ENCODE assay signal across 11 mouse cellular contexts in genomic region chr9:107484302-107484701, GRCm38 (mm10). TPM values are rescaled to one million over a fixed set of nuclear protein-coding genes. Genes with fewer than 3 reads are reported as not detected.
A peak's percentile ranks its signal among the peaks of the same experiment; 100 is the strongest.
DNase-seq lines count a peak whose midpoint lies in the region; ATAC-seq lines count a peak whose summit lies in the region.
"Had no signal": no experiment of that assay in that cellular context is flagged by ENCODE, and none has a peak within 500 bp of the region (broad histone marks: within the 10 kb centered on the region; RNA-seq: fewer than 3 reads in every experiment).

No protein-coding gene starts in this region.

- no peaks in the 10 kb centered on the region for H3K9me3 ChIP-seq in limb, embryonic 13.5 days
- H3K9me3 ChIP-seq in limb, embryonic 10.5 days (replicated peaks), result no peaks in the 10 kb centered on the region
- H3K9me3 ChIP-seq: limb, embryonic 15.5 days had no signal

- peaks cover 29% of the 10 kb centered on the region for H3K27me3 ChIP-seq in limb, embryonic 13.5 days
- H3K27me3 ChIP-seq in limb, embryonic 10.5 days (ENCODE audit: low read depth, poor library complexity, severe bottlenecking), result peaks cover 55% of the 10 kb centered on the region

- WGBS in limb, embryonic 13.5 days, result 69% methylated on average over 17 of the region's 17 CpGs
- WGBS in limb, embryonic 10.5 days, result 87% methylated on average over 17 of the region's 17 CpGs

- no peak overlapping the region for H3K27ac ChIP-seq in limb, embryonic 13.5 days
- H3K27ac ChIP-seq in limb, embryonic 10.5 days, result no peak overlapping the region
- H3K27ac ChIP-seq: limb, embryonic 15.5 days had no signal

- peaks cover 38% of the 10 kb centered on the region for H3K4me1 ChIP-seq in limb, embryonic 13.5 days
- H3K4me1 ChIP-seq in limb, embryonic 10.5 days, result peaks cover 31% of the 10 kb centered on the region

- no peak overlapping the region for H3K4me2 ChIP-seq in limb, embryonic 13.5 days (replicated peaks)
- H3K4me2 ChIP-seq: limb, embryonic 15.5 days had no signal

- intact Hi-C loops in left cerebral cortex, postnatal 10 days (cut with DNase I), result no loop called here

- DNase-seq in limb, embryonic 10.5 days (ENCODE audit: low spot score), result no peak
- DNase-seq in frontal cortex, postnatal 10 days (ENCODE audit: low spot score in 2 of 2), result peak; percentile 36 to 52
- peak; percentile 42 to 56 for DNase-seq in left cerebral cortex, postnatal 10 days (ENCODE audit: extremely low spot score in 1 of 2, low spot score in 2 of 2)
- DNase-seq in right cerebral cortex, postnatal 4 days, result peak; percentile 44
- no peak for DNase-seq in testis, postnatal 10 days (ENCODE audit: low spot score)
- no peak for DNase-seq in adrenal gland, postnatal 36 days
- DNase-seq: heart, postnatal 4 days had no signal

- ATAC-seq in limb, embryonic 13.5 days (ENCODE audit: low FRiP score, low read depth), result 0 out of 2 replicates have a peak, but pooled peaks have one; percentile 21
- ATAC-seq in erythroid progenitor cell, adult 5-6 weeks (replicated peaks; ENCODE audit: low FRiP score, poor library complexity, severe bottlenecking), result no peak

- H3K4me3 ChIP-seq in limb, embryonic 13.5 days, result no peak overlapping the region
- no peak overlapping the region for H3K4me3 ChIP-seq in limb, embryonic 10.5 days
- H3K4me3 ChIP-seq: erythroblast, embryonic 14.5 days; limb, embryonic 15.5 days had no signal

- no peaks in the 10 kb centered on the region for H3K36me3 ChIP-seq in limb, embryonic 13.5 days
- no peaks in the 10 kb centered on the region for H3K36me3 ChIP-seq in limb, embryonic 10.5 days
- H3K36me3 ChIP-seq: limb, embryonic 15.5 days had no signal

- H3K9ac ChIP-seq in limb, embryonic 13.5 days, result no peak overlapping the region
- H3K9ac ChIP-seq: limb, embryonic 15.5 days had no signal

RNA-seq across cellular contexts. Expression of gene Tmem115, which starts 49.4 kb away (rescaled TPM):
- polyA plus RNA-seq in limb, embryonic 13.5 days (2015; fragmentation: Nextera tagmentation; extraction: Ambion mirVana), result 46.9 and 47.8 TPM in 2 replicates
- polyA plus RNA-seq in limb, embryonic 10.5 days (2016; fragmentation: Nextera tagmentation; extraction: Ambion mirVana), result 41.3 and 43.5 TPM in 2 replicates
- 10 to 100 TPM; 31.8 to 35.7 TPM for total RNA-seq in left cerebral cortex, postnatal 10 days (2021)
- 10 to 100 TPM; 43.7 to 49.9 TPM for total RNA-seq in adrenal gland, postnatal 36 days (2021)
- total RNA-seq in erythroid progenitor cell, adult 5-6 weeks (2015; ENCODE audit: low replicate concordance), result 0.72 and 3.8 TPM in 2 replicates
- 2.6 and 8.4 TPM in 2 replicates for total RNA-seq in erythroid progenitor cell, adult 5-6 weeks (2017; ENCODE audit: low replicate concordance)

RNA-seq across cellular contexts. Expression of gene Cyb561d2, which starts 57.7 kb away (rescaled TPM):
- 21.1 and 21.2 TPM in 2 replicates for polyA plus RNA-seq in limb, embryonic 13.5 days (2015; fragmentation: Nextera tagmentation; extraction: Ambion mirVana)
- polyA plus RNA-seq in limb, embryonic 10.5 days (2016; fragmentation: Nextera tagmentation; extraction: Ambion mirVana), result 13.2 and 15.8 TPM in 2 replicates
- 10 to 100 TPM; 19.0 to 21.4 TPM for total RNA-seq in left cerebral cortex, postnatal 10 days (2021)
- 10 to 100 TPM; 16.7 to 27.4 TPM for total RNA-seq in adrenal gland, postnatal 36 days (2021)
- not detected in 2 replicates for total RNA-seq in erythroid progenitor cell, adult 5-6 weeks (2015; ENCODE audit: low replicate concordance)
- total RNA-seq in erythroid progenitor cell, adult 5-6 weeks (2017; ENCODE audit: low replicate concordance), result 1.8 and 2.9 TPM in 2 replicates

RNA-seq across cellular contexts. Expression of gene Nprl2, which starts 57.7 kb away (rescaled TPM):
- 41.8 and 44.2 TPM in 2 replicates for polyA plus RNA-seq in limb, embryonic 13.5 days (2015; fragmentation: Nextera tagmentation; extraction: Ambion mirVana)
- 34.0 and 37.3 TPM in 2 replicates for polyA plus RNA-seq in limb, embryonic 10.5 days (2016; fragmentation: Nextera tagmentation; extraction: Ambion mirVana)
- 10 to 100 TPM; 34.1 to 37.8 TPM for total RNA-seq in left cerebral cortex, postnatal 10 days (2021)
- total RNA-seq in adrenal gland, postnatal 36 days (2021), result 10 to 100 TPM; 27.9 to 29.2 TPM
- total RNA-seq in erythroid progenitor cell, adult 5-6 weeks (2015; ENCODE audit: low replicate concordance), result 1.4 and 31.4 TPM in 2 replicates
- total RNA-seq in erythroid progenitor cell, adult 5-6 weeks (2017; ENCODE audit: low replicate concordance), result 1.1 and 1.2 TPM in 2 replicates

Comparison
In these comparisons a context has a peak if more than half of its experiments do, and no peak if none do; other contexts are left out.
1. DNase-seq: peak in frontal cortex, postnatal 10 days (2 of 2), left cerebral cortex, postnatal 10 days (2 of 2) and right cerebral cortex, postnatal 4 days (single experiment); none in limb, embryonic 10.5 days (single experiment), testis, postnatal 10 days (single experiment) and adrenal gland, postnatal 36 days (0 of 2).
2. RNA of gene Cyb561d2, which starts 57.7 kb away (total RNA-seq): 16.7 to 27.4 TPM in adrenal gland, postnatal 36 days and 19.0 to 21.4 TPM in left cerebral cortex, postnatal 10 days; 1.8 to 2.9 TPM in erythroid progenitor cell, adult 5-6 weeks; every median in the first group is over 4 times any median in the second.